Mouse (Mus musculus) liver, embryonic 14.5 days (tissue): ENCODE measurements at regions not wholly inside any gene's neighbourhood (a gene's known extent, or its start where the extent isn't known, plus 50 kb on each side); places are given as distances from the start of the nearest gene placed in this dataset.

Experiments
- ATAC-seq: fragments of 200-750 bp; cut with Nextera tagmentation; 2 replicates; pipeline ENCODE4 v1.8.0; 2017; ENCODE audit warnings: moderate number of reproducible peaks, mild to moderate bottlenecking, moderate library complexity; ENCODE audit not compliant: insufficient read depth
- DNase-seq, 3 experiments: peaks; one replicate each; pipeline ENCODE4 v3.0.0-alpha.2; 2012 to 2013; ENCODE audit warnings: low read depth in 3 of 3, low spot score in 3 of 3
- H3K27ac ChIP-seq: fragments of 300-500 bp; sonication (generic); 2 replicates; pipeline ENCODE4 v1.5.1; 2014; ENCODE audit warnings: moderate library complexity, mild to moderate bottlenecking, control low read depth, inconsistent platforms
- H3K27me3 ChIP-seq: fragments of 300-500 bp; sonication (generic); 2 replicates; pipeline ENCODE4 v1.6.1; 2014; ENCODE audit warnings: mild to moderate bottlenecking, low read length, moderate library complexity; ENCODE audit not compliant: control insufficient read depth, insufficient read depth
- H3K36me3 ChIP-seq: fragments of 300-500 bp; sonication (generic); replicated peaks from 2 replicates; pipeline ENCODE4 v1.6.1; 2014; ENCODE audit warnings: low read depth; ENCODE audit not compliant: control insufficient read depth, insufficient read depth
- H3K4me1 ChIP-seq, 2 experiments: fragments of 200-500 bp in 1 of 2; fragments of 300-500 bp in 1 of 2; sonication (generic) in 1 of 2; replicated peaks; 2 replicates each; pipeline ENCODE4 v1.6.1; 2012 to 2014; ENCODE audit warnings: antibody characterized with exemption in 1 of 2, inconsistent platforms in 1 of 2, low read length in 1 of 2; ENCODE audit not compliant: control insufficient read depth in 2 of 2, insufficient read depth in 2 of 2
- H3K4me2 ChIP-seq: fragments of 300-500 bp; sonication (generic); 2 replicates; pipeline ENCODE4 v1.6.1; 2014; ENCODE audit warnings: low read depth, mild to moderate bottlenecking, control low read depth, moderate library complexity
- H3K4me3 ChIP-seq, 2 experiments: fragments of 200-500 bp in 1 of 2; fragments of 300-500 bp in 1 of 2; sonication (generic) in 1 of 2; 2 replicates each; pipeline ENCODE4 v1.5.1; 2012 to 2014; ENCODE audit warnings: low read depth in 2 of 2, low read length in 2 of 2, mild to moderate bottlenecking in 2 of 2, control low read depth in 1 of 2, inconsistent platforms in 1 of 2, moderate library complexity in 1 of 2; ENCODE audit not compliant: insufficient read depth in 1 of 2
- H3K9ac ChIP-seq: fragments of 300-500 bp; sonication (generic); replicated peaks from 2 replicates; pipeline ENCODE4 v1.6.1; 2014; ENCODE audit warnings: mild to moderate bottlenecking, control low read depth, moderate library complexity
- H3K9me3 ChIP-seq: fragments of 300-500 bp; sonication (generic); 2 replicates; pipeline ENCODE4 v1.6.1; 2016; ENCODE audit warnings: low read length, mixed read lengths; ENCODE audit not compliant: control insufficient read depth
- CTCF ChIP-seq: IDR thresholded peaks from 2 replicates; pipeline ENCODE4 v1.5.1; 2016; ENCODE audit warnings: antibody characterized with exemption, low read depth, control low read depth
- EP300 ChIP-seq: IDR thresholded peaks from 2 replicates; pipeline ENCODE4 v1.6.1; 2016; ENCODE audit warnings: antibody characterized with exemption, low read depth
- WGBS: fragments of 180-500 bp; shearing (Covaris S2); extraction: QIAGEN DNeasy Blood & Tissue Kit; methylation state at CpG from one replicate; pipeline ENCODE4 v1.1.7; 2014; ENCODE audit not compliant: insufficient replicate concordance; 5-methylcytosine and 5-hydroxymethylcytosine counted together

DNA sequence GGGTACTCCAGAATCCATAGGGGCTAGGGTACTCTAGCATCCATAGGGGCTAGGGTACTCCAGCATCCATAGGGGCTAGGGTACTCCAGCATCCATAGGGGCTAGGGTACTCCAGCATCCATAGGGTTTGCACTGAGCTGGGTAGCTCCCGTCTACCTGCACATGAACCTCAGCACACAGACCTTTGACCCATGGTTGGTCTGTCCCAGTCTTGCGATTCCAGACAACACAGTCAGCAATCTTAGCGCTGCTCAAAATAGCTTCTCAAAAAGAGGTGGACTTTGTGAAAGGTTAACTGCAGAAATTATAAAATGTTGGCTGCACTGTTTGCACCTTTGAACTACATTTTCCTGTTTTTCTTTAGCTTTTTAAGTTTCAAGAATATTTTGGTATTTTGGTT, 56.4 kb upstream of the Slc22a12 start:
- Histone ChIP-seq H3K4me3 (no peak overlapping the region), H3K4me1 (0 out of 4 replicates have a peak, but pooled peaks cover 0 to 4% of the 10 kb centered on the region in 2 experiments), H3K9me3 (no peaks in the 10 kb centered on the region), H3K27ac (no peak overlapping the region), H3K4me2 (no peak overlapping the region), H3K27me3 (no peaks in the 10 kb centered on the region), H3K9ac (no peak overlapping the region), H3K36me3 (no peaks in the 10 kb centered on the region)
- TF ChIP-seq EP300: no peak
- TF ChIP-seq CTCF: no peak
- ATAC-seq: no peak
- no peak for DNase-seq
- WGBS: 63% methylated on average over 3 of the region's 3 CpGs

DNA sequence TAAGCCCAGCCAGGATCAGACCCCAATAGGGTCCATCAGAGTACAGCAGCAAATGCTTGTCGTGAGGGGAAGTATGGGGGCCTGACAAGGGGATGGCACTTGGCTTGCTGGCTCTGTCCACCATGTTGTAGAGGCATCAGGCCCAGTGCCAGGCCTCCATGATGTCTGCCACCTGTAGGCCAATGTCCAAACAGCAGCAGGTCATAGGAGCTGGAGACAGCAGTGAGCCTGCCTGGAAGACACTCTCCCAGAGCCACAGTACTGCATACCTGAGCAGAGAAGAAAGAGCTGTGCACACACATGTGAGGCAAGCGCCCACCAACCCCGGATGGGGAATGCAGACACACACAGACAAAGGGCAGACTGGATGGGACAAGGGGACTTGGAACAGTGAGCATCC, 55.4 kb upstream of the Slc22a12 start:
- no peaks in the 10 kb centered on the region for H3K36me3 ChIP-seq
- ATAC-seq (no peak), DNase-seq (no peak)

DNA sequence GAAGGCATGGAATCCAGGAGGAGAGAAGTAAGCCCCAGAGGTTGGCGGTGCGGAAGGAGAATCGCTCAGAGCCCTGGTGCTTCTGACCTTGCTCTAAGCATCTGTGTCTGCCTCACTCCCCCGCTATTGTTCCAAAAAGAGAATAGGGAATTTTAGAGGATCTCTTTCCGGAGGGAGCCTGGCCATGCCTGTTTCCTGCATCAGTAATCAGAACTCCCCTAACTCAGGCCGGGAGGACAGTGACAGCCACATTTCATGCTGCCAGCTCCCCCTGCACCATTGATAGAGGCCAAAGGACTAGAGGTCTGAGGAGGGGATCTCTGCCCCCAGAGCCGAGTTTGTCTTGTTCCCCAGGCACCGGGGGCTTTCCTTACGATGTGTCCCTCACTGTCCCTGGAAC, 53.0 kb upstream of the Slc22a12 start:
- WGBS: 38% methylated on average over 9 of the region's 9 CpGs
- TF ChIP-seq CTCF (no peak), EP300 (no peak)
- no peaks in the 10 kb centered on the region for H3K9me3 ChIP-seq

More for the DNA sequence above, 55.4 kb upstream of the Slc22a12 start:
- H3K4me3 ChIP-seq: no peak overlapping the region
- H3K27me3 ChIP-seq: no peaks in the 10 kb centered on the region
- 0 out of 2 replicates have a peak, but pooled peaks have one; percentile 35 for TF ChIP-seq CTCF
- TF ChIP-seq EP300: no peak
- 0 out of 4 replicates have a peak, but pooled peaks cover 0 to 4% of the 10 kb centered on the region in 2 experiments for H3K4me1 ChIP-seq
- no peak overlapping the region for H3K9ac ChIP-seq
- H3K9me3 ChIP-seq: no peaks in the 10 kb centered on the region
- 72% methylated on average over 3 of the region's 3 CpGs for WGBS
- H3K27ac ChIP-seq: no peak overlapping the region
- H3K4me2 ChIP-seq: no peak overlapping the region

More for the DNA sequence above, 53.0 kb upstream of the Slc22a12 start:
- Histone ChIP-seq H3K9ac (no peak overlapping the region), H3K27ac (no peak overlapping the region), H3K36me3 (no peaks in the 10 kb centered on the region), H3K4me2 (no peak overlapping the region), H3K4me3 (no peak overlapping the region), H3K4me1 (no peaks in the 10 kb centered on the region), H3K27me3 (no peaks in the 10 kb centered on the region)
- DNase-seq (no peak), ATAC-seq (no peak)
